Mouse (Mus musculus) kidney, postnatal 4 days (tissue): ENCODE measurements around the gene Gdf11.

Experiments
- DNase-seq, 2 experiments: peaks; one replicate each; pipeline ENCODE4 v3.0.0; 2021; ENCODE audit warnings: mixed read lengths in 2 of 2

Gdf11 gene

DNA sequence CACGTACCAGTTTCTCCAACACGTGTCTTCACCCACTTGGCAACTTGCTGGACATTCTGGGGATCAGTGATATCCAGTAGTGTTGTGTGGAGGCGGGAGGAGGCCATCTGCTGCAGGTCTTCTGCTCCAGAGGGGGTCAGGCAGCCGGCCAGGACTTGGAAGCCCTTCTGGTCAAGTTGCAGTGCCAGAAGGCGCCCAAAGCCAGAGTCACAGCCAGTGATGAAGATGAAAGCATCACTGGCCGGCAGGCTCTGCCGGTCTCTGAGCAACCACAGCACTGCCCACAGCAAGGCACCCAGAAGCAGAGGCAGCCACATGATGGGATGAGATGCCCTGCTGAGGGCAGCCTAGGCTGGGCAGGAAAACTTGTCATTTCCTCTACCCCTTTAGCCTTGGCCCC lies 26.7 kb upstream of the Gdf11 start:
- DNase-seq: peak in 1 of 2 experiments; percentile 42

DNA sequence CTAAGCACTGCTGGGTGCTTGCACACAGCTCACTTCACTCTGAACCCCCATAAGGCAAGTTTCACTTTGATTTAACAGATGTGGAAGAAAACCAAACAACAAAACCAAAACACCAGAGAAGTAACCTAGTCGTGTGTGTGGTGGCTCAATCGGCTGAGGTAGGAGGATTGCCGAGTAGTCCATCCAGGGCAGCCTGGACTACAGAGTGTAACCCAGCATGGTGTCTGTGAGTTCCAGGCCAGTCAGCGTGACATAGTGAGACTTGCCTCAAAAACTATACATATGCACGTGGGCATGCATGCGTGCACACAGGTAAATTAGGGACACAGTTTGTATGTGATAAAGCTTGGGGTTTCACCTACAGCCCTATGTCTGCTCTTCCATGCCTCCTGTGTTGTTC lies 25.9 kb upstream of the Gdf11 start:
- no peak for DNase-seq

DNA sequence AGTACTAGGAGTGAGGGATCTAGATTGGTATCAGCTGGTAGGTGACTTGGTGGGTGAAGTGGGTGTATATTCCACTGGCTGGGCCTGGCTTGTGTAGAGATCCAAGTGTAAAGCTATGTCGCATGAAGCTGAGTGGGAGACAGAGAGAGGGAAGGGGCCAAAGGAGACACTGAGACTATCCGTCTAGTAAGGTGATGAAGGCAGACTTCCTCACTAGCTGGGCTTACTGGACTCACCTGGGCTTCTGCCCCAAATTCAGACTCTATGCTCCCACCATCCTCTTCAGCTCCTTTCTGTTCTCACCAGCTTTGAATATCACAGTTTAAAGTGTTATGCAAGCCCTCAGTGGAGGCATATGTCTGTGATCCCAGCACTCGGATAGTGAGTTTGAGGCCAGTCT lies 25.1 kb upstream of the Gdf11 start:
- DNase-seq: no peak

DNA sequence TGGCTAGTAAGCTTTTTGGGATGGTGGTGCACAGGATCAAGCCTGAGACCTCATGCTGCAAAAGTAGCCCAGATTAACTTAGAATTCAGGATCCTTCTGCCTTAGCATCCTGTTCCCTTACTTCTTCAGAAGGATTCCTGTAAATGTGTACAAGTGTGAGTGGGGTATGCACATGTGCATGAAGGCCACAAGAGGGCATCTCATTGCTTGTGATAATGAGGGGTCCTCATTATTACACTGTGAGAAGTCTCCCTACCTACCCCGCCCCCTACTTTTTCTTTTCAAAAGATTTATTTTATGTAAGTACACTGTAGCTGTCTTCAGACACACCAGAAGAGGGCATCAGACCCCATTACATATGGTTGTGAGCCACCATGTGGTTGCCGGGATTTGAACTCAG lies 24.0 kb upstream of the Gdf11 start:
- DNase-seq: no peak

DNA sequence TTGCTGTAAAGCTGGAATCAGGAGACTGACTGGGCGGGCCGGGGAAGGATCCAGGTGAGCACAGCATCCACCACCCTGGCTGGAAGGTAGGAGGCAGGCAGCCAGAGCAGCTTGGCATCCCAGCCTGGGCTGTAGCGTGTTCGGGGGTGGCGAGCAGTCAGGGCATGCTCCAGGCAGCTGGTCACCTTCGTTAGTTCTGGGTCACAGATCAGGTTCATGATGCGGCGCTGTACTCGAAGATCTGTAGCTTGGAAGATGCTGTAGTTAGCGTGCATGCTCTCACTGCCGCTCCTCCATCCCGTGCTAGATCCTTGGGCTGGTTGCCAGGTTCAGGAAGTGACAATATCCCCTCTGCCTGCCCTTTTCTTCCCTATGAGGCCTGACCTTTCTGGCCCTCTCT lies 22.2 kb upstream of the Gdf11 start:
- peak in 1 of 2 experiments; percentile 30 for DNase-seq

DNA sequence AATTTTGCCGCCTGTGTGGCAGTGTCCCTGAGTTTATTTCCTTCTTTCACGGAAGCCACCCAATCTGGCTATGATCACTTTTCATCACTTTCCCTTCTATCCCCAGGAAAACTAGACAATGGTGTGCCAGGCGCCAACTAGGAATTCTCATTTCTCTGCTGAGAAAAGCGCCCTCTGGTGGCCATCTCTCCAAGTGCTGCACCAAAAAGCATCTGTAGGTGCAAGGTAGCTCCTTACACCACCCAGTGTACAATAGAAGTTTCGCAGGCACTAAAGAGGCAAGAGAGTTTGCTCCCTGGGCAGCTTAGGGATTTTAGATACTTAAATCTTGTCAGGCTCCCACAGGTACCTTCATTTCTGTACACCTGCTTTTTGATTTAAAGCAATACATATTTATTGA lies 21.7 kb upstream of the Gdf11 start:
- DNase-seq: peak; percentile 96

DNA sequence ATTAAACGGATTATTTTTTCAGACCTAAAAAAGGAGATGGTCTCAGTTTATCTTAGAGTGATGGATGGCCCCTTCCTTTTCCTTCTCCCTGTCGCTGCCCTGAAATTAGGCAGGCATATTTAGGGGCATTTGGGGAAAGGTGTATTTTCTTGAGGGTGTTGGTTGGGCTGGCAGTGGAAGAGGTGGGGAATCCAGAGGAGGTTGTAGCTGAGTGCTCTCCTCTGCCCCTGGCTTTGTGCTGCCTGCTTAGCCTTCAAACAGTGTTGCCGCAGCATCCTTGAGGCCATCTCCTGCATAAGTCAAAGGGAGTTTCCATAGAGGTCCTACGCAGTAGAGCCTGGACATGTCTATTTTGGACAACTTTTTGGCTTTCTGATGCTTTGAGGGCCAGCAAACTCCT lies 21.3 kb upstream of the Gdf11 start:
- no peak for DNase-seq

DNA sequence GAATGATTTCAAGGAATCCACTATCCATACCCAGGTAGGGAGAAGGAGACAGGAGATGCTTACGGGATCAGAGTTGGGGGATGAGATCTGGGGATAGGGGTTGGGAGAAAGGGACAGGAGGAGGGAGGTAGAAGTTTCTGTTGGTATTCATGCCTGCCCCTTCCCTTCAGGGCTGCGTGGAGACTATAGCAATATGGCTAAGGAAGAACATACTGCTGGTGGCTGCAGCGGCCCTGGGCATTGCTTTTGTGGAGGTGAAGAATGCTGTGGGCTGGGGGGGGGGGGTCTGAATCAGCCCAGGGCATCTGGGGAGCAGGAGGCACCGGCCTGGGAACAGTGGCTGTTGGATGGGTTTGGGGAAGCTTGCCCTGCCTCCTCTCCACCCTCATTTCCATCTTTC lies 20.8 kb upstream of the Gdf11 start:
- no peak for DNase-seq

DNA sequence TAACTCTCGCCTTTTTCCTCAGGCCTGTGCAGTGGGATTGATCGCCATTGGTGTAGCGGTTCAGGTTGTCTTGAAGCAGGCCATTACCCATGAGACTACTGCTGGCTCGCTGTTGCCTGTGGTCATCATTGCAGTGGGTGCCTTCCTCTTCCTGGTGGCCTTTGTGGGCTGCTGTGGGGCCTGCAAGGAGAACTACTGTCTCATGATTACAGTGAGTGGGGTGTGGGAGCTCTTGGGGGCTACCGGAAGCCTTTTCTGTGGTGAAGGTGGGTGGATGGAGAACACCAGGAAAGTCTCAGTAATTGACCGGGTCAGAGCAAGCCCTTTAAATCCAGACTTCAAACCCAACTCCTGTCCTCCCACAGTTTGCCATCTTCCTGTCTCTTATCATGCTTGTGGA lies 19.9 kb upstream of the Gdf11 start:
- no peak for DNase-seq

DNA sequence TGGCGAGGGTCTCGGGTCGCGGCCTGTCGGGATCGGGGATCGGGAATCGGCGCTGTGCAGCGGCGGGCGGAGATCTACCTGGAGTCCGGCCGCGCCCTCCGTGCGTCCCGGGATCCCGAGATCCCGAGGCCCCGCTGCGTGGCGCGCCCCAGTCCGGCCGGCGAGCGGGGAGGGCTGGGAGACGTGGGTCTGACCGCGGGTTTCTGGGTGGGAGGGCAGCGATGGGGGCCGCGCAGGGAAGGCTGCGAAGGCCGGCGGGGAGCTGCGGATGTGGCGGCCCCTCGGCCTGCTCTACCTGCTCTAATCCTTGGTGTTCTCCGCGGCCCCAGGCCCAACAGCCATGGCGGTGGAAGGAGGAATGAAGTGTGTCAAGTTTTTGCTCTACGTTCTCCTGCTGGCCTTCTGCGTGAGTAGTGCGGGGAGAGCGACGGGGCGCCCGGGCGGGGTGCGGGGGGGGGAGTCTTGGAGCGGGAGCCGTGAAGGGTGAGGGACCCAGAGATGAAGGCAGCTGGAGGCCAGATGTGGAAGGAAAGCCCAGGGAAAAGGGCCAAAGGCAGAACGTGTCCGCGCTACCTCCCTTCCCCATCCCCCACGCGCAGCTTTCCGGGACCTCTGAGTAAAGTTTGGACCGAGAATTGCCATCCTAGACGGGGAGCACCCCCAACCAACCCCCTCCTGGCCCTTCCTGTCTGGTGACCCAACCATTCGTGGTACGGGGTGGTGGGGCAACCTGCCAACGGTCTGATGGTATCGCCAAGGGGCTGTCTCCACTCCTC lies 18.7 kb upstream of the Gdf11 start:
- DNase-seq: peak; percentile 70 to 76

DNA sequence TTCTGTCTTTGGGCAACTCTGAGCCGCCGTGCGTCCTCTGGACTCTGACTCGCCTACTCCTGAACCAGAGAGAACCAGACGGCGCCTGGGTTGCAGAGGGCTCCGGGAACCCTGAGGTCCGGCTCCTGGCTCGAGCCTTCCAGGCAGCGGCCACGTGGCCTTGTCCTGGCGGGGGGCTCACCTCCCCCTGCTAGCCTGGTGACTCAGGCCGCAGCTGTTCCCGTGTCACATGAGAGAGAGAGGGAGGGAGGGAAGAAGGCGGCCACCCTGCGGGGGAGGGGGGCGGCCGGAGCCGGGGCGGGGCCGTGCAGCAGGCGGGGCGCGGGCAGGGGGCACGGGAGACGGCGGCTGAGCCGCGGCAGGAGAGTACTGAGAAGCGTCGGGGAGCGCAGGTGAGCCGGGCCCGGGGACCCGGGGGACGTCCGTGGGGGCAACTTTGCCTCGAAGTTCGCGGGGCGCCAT lies 18.1 kb upstream of the Gdf11 start:
- DNase-seq: peak; percentile 90 to 95

DNA sequence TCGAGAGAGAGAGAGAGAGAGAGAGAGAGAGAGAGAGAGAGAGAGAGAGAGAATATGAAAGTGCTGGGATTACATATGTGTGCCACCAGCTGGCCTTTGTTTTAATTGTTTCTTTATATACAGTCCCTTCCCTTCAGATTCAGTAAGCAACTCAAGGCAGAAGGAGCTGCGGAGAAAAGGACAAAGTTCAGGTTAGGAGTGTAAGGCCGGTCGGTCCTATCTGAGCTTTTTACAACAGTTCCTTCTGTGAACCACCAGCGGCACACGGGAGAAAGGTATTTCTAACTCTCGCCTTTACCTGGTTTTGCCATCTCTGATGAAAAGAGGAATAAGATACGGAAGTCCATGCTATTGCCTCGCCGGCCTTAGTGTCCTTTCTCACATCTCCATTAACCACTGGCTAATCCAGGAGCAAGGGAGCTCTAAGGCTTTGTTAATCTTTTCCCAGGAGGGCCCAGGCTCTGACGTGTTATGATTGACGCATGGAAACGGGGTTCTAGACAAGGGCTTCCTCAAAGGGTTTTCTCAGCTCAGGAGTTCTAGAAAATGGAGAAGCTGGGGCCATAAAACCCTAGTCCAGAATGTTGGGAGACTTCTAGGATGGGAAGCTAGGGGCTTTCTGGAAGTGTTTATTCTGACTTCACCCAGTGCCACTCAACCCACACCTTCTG lies 17.4 kb upstream of the Gdf11 start:
- peak in 1 of 2 experiments; percentile 58 for DNase-seq

DNA sequence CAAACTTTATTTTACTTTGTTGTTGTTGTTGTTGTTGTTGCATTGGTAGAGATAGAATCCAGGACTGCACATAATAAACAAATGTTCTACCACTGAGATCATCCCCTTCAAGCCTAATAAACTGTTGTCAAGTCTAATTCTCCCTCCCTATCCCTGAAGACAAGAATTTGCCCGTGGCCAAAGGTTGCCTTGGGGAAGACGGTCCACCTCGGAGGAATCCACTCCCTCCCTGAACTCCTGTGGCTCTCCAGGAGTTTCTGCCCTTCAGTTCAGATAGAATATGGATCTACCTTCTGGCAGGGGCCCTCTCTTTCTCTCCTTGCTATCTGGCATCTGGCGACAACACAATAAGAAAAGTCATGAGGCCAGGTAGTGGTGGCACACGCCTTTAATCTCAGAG lies 13.3 kb upstream of the Gdf11 start:
- no peak for DNase-seq

DNA sequence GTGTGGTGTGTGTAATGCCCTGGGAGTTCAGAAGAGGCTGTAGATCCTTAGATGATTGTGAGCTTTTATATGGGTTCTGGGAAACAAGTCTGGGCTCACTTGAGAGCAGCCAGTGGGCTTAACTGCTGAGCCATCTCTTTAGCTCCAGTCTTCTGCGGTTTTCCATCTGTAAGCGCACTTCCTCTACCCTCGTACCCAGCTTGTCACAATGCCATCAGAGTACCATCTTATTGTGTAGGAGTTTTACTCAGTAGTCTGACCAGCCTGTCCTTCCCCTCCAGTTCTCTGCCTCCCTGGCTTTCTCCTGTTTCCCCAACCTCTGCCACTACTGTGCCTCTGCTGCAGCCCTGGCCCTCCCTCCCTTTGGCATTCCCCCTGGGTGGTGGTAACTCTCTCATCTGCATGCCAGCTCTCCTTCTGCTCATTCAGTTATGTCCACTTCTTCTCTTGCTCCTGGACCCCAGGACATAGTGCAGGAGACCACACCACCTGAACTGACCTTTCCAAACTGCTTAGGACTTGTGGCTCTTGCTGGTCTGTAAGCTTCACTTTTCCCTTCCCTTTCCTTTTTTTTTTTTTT lies 11.0 kb upstream of the Gdf11 start:
- DNase-seq: peak in 1 of 2 experiments; percentile 56

DNA sequence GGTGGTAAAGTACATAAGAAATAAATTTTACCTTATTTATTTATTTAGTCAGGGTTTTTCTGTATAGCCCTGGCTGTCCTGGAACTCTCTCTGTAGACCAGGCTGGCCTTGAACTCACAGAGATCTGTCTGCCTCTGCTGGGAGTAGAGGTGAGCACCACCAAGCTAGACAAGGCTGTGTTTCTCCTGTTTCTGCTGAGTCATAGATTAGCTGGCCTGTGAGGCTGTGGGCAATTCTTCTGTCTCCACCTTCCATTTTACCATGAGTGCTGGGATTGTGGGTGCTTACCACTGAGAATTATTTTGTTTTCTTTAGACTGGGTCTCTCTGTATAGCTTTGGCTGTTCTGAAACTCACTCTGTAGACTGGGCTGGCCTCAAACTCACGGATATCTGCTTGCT lies 9.9 kb upstream of the Gdf11 start:
- no peak for DNase-seq

DNA sequence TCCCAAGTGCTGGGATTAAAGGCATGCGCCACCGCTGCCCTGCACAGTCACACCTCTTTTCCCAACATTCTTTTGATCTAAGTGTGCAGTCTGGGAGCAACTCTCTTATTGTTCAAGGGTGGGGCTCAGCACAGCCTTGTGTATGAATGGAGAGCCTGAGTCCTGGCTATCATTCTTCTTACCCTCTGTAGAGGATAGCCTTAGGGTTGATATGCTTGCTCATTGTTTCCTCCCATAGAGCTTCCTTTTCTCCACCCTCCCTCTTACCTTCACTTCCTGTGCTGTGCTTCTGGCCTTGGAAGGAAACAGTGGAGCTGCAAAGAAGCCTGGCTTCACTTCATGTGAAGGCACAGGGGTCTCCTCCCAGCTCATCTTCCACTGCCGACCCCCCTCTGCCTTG lies 9.2 kb upstream of the Gdf11 start, which contains the start of gene Cd63:
Gene Cd63, plus strand, starts transcription at position 292 of the 400 bp plus-strand sequence.
- no peak for DNase-seq

DNA sequence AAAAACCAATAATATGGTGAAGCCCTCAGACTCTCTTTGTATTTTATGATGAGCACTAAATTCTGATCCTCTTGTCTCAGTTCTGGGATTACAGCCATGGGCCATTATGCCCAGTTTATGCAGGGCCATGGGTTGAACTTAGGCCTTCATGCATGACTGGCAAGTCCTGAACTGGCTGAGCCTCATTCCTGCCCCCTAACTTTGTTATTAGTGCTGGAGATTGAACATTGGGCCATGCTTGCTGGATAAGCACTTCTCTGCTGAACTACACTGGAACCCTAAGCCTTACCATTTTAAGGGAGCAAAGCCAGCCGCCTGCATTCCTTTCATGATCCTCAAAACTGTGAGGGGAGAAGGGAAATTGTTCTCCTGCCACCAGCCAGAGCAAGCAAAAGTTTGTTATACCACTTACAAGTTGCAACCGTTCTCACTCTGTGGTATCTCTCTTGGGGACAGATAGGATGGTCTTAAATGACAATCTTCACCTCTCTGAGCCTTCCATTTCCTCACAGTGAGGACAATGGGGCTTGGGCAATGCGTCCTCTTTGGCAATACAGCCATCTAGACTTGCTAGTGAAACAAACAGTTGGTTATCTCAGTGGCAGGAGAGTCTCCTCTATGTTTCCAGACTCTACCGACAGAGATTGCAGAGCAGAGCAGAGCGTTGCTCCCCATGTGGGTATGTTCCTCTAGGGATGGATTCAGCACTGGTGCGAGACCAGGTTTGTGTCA lies 8.4 kb upstream of the Gdf11 start:
- DNase-seq: peak in 1 of 2 experiments; percentile 49

DNA sequence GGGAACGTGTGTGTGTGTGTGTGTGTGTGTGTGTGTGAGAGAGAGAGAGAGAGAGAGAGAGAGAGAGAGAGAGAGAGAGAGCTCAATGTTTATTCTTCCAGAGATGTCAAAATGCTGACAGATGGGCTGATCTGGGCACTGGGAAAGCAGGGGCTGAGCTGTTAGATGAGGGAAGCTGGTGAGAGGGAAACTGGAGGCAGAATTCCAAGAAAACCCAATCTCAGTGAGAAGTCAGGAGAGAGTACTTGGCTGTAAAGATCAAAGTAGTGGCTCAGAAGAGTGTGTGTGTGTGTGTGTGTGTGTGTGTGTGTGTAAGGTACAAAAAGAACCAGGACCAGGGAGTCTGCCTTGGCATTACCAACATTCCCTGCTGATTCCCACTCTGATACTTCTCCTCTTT lies 6.0 kb upstream of the Gdf11 start:
- DNase-seq: no peak

DNA sequence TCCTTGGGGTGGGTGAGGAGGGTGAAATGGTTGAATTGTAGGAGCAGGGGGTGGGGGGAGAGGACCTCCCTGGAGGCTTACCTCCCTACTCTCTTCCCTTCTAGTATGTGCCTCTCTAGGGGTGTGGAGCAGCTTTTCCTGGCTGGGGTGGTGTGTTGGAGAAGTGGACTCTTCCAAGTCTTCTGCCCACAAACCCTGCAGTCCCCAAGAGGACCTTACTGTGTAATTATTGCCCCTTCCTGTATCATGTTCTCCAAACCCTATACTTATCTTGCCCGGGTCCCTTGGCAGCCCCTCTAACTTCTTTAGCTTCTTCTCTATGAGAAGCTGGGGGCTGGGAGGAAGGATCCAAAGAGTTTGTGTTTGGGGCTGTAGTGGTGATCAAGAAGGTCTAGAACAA lies 5.3 kb upstream of the Gdf11 start:
- no peak for DNase-seq

DNA sequence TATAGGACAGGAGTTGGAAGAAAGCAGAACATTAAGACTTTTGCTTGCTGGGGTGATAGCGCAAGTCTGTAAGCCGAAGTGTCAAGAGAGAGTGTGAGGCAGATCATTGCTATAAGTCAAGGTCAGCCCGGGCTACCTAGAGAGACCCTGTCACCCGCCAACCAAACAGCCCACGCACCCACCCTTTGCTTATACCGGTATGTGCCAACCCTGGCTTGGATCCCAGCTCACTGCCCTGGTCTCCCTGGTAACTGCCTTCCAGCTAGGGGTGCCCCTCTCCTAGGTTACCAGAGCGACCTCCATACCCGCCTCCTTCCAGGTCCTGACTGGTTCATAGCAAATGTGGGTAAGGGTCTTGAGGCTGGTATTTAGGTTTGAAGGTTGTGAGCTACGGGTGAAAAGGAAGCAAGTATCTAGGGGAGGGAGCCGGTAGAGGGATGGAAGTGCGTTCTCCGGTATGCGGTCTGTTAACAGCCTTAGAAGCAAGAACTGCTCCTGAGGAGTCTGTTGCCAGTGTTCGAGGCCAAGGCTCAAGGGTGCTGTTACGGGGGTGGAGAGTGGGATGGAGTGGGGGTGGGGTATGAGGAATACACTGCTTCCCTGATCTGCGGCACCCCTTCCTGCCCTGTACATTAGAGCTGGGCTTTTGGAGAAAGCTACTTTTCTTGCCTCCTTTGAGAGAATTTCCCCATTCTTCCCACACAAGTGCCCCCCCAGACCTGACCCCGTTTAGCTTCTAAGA lies 4.6 kb upstream of the Gdf11 start:
- DNase-seq: peak; percentile 49 to 69

DNA sequence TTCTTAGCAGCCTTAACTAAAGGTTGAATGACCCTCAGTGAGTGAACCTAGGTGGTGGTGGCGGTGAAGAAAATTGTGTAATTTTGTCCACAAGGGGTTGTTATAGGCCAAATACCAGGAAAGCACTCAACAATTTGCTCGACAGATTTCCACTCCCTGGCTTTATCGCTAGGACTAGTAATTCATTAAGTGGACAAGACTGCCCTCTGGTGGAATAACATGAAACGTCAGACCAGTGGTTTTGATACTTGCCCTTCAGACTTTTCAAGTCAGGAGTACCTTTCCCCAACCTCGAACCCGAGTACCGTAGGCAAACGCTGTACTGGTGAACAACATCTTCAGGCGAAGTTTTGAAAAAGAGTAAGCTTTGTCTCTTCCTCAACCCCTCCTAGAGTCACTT lies 3.9 kb upstream of the Gdf11 start:
- DNase-seq: peak; percentile 66 to 80

DNA sequence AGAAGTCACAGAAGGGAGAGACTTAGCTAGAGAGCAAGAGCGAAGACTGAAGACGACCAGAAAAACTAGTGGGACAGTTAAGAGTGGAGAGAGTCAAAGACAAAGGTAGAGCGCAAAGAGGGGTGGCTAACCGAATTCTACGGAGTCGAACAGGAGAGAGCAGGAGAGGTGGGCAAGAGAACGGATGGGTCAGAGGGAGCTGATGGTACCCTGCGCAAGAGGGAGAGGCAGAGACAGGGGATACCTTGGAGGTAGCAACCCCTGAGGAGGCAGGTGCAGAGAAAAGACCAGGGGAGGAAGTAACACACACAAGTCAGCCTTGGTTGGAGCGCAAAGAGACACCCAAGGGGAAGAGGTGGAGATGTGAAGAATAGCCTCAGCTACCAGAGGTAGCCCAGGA lies 728 bp upstream of the Gdf11 start:
- no peak for DNase-seq
